Mouse (Mus musculus) CH12.LX (cell line): ENCODE measurements around the gene Fam124b. TPM values are rescaled to one million over a fixed set of nuclear protein-coding genes. Genes with fewer than 3 reads are reported as not detected.

ENCODE experiments used
- DNase-seq: peaks from one replicate; pipeline ENCODE4 v3.0.0-alpha.2; 2013; ENCODE audit errors: extremely low read depth
- H3K27ac ChIP-seq: 2 replicates; pipeline ENCODE4 v1.5.1; 2012; ENCODE audit warnings: low read depth, mild to moderate bottlenecking, control low read depth, moderate library complexity; ENCODE audit not compliant: insufficient read depth
- H3K27me3 ChIP-seq: replicated peaks from 2 replicates; pipeline ENCODE3; 2012; ENCODE audit warnings: inconsistent platforms
- H3K36me3 ChIP-seq, 2 experiments: replicated peaks in 1 of 2; 2 replicates each; pipeline versions ENCODE3 to v1.6.1; 2012; ENCODE audit warnings: inconsistent platforms in 1 of 2, low read length in 1 of 2, mild to moderate bottlenecking in 1 of 2, mixed read lengths in 1 of 2, moderate library complexity in 1 of 2; ENCODE audit not compliant: control insufficient read depth in 1 of 2, insufficient read depth in 1 of 2
- H3K4me1 ChIP-seq, 2 experiments: 2 replicates each; pipeline ENCODE4 v1.6.1; 2012; ENCODE audit warnings: inconsistent platforms in 1 of 2, moderate library complexity in 1 of 2; ENCODE audit not compliant: insufficient read depth in 2 of 2, control insufficient read depth in 1 of 2
- H3K4me2 ChIP-seq: 2 replicates; pipeline ENCODE4 v1.6.1; 2012; ENCODE audit warnings: low read depth, mild to moderate bottlenecking, control low read depth; ENCODE audit not compliant: poor library complexity, insufficient read depth, severe bottlenecking
- H3K4me3 ChIP-seq, 3 experiments: fragments of 150-350 bp in 1 of 3; sonication (generic) in 1 of 3; replicated peaks in 1 of 3; 2 replicates each; pipeline versions ENCODE3 to v1.5.1; 2011 to 2012; ENCODE audit warnings: low read depth in 2 of 3, low read length in 2 of 3, mild to moderate bottlenecking in 2 of 3, moderate library complexity in 2 of 3, control low read depth in 1 of 3, improper control_type of control experiment in 1 of 3, inconsistent platforms in 1 of 3, mixed read lengths in 1 of 3; ENCODE audit not compliant: poor library complexity in 1 of 3
- H3K79me2 ChIP-seq: replicated peaks from 2 replicates; pipeline ENCODE4 v1.6.1; 2012; ENCODE audit warnings: mild to moderate bottlenecking, moderate library complexity; ENCODE audit not compliant: control insufficient read depth, poor library complexity, insufficient read depth, severe bottlenecking; ENCODE audit errors: extremely low read depth
- H3K9ac ChIP-seq: 2 replicates; pipeline ENCODE4 v1.6.1; 2012; ENCODE audit warnings: low read depth, mild to moderate bottlenecking, control low read depth, moderate library complexity; ENCODE audit not compliant: insufficient read depth
- H3K9me3 ChIP-seq: replicated peaks from 2 replicates; pipeline ENCODE3; 2012; ENCODE audit warnings: low read length, inconsistent platforms, mixed read lengths
- BHLHE40 ChIP-seq: IDR thresholded peaks from 2 replicates; pipeline ENCODE4 v1.6.1; 2011; ENCODE audit warnings: mild to moderate bottlenecking, low read depth, low read length, improper control_type of control experiment
- CHD1 ChIP-seq: IDR thresholded peaks from 2 replicates; pipeline ENCODE4 v1.6.1; 2012; ENCODE audit warnings: low read depth, low read length, improper control_type of control experiment, inconsistent platforms
- CHD2 ChIP-seq: IDR thresholded peaks from 2 replicates; pipeline ENCODE4 v1.6.1; 2011; ENCODE audit warnings: low read length, improper control_type of control experiment
- CTCF ChIP-seq, 2 experiments: IDR thresholded peaks in 1 of 2; conservative IDR thresholded peaks in 1 of 2; 2 replicates each; pipeline ENCODE4 v1.5.1; 2011 to 2012; ENCODE audit warnings: low read depth in 2 of 2, low read length in 2 of 2, improper control_type of control experiment in 1 of 2, inconsistent platforms in 1 of 2, mild to moderate bottlenecking in 1 of 2, moderate library complexity in 1 of 2
- E2F4 ChIP-seq: IDR thresholded peaks from 2 replicates; pipeline ENCODE4 v1.6.1; 2011; ENCODE audit warnings: low read depth, low read length, improper control_type of control experiment; ENCODE audit not compliant: insufficient replicate concordance
- ELF1 ChIP-seq: IDR thresholded peaks from 2 replicates; pipeline ENCODE4 v1.6.1; 2014; ENCODE audit warnings: low read depth, mild to moderate bottlenecking, inconsistent platforms, low read length, improper control_type of control experiment
- EP300 ChIP-seq: IDR thresholded peaks from 2 replicates; pipeline ENCODE4 v1.6.1; 2011; ENCODE audit warnings: low read length, improper control_type of control experiment
- ETS1 ChIP-seq: conservative IDR thresholded peaks from 2 replicates; pipeline ENCODE4 v1.6.1; 2012; ENCODE audit warnings: low read depth, mild to moderate bottlenecking, inconsistent platforms, low read length, improper control_type of control experiment, moderate library complexity
- GABPA ChIP-seq: IDR thresholded peaks from 2 replicates; pipeline ENCODE4 v1.6.1; 2012; ENCODE audit warnings: low read depth, low read length, improper control_type of control experiment, inconsistent platforms; ENCODE audit not compliant: insufficient replicate concordance
- HCFC1 ChIP-seq: IDR thresholded peaks from 2 replicates; pipeline ENCODE4 v1.6.1; 2012; ENCODE audit warnings: low read depth, mild to moderate bottlenecking, inconsistent platforms, low read length, improper control_type of control experiment
- IRF4 ChIP-seq: IDR thresholded peaks from 2 replicates; pipeline ENCODE4 v1.6.1; 2014; ENCODE audit warnings: low read depth, mild to moderate bottlenecking, inconsistent platforms, low read length, improper control_type of control experiment
- JUND ChIP-seq: conservative IDR thresholded peaks from 2 replicates; pipeline ENCODE4 v1.6.1; 2011; ENCODE audit warnings: low read depth, low read length, improper control_type of control experiment
- KAT2A ChIP-seq: IDR thresholded peaks from 2 replicates; pipeline ENCODE4 v1.6.1; 2012; ENCODE audit warnings: low read length, improper control_type of control experiment, inconsistent platforms; ENCODE audit not compliant: insufficient replicate concordance
- MAFK ChIP-seq: IDR thresholded peaks from 2 replicates; pipeline ENCODE4 v1.6.1; 2011; ENCODE audit warnings: low read length, improper control_type of control experiment; ENCODE audit not compliant: insufficient replicate concordance
- MAX ChIP-seq: IDR thresholded peaks from 2 replicates; pipeline ENCODE4 v1.6.1; 2011; ENCODE audit warnings: low read length, improper control_type of control experiment
- MAZ ChIP-seq: IDR thresholded peaks from 2 replicates; pipeline ENCODE4 v1.6.1; 2012; ENCODE audit warnings: low read depth, mild to moderate bottlenecking, inconsistent platforms, low read length, improper control_type of control experiment, moderate library complexity
- MEF2A ChIP-seq: IDR thresholded peaks from 2 replicates; pipeline ENCODE4 v1.6.1; 2014; ENCODE audit warnings: low read depth, mild to moderate bottlenecking, inconsistent platforms, low read length, improper control_type of control experiment, borderline replicate concordance
- MXI1 ChIP-seq: IDR thresholded peaks from 2 replicates; pipeline ENCODE4 v1.6.1; 2011; ENCODE audit warnings: mild to moderate bottlenecking, low read depth, low read length, improper control_type of control experiment
- MYC ChIP-seq: IDR thresholded peaks from 2 replicates; pipeline ENCODE4 v1.6.1; 2011; ENCODE audit warnings: low read depth, mild to moderate bottlenecking, improper control_type of control experiment, low read length
- NELFE ChIP-seq: IDR thresholded peaks from 2 replicates; pipeline ENCODE4 v1.6.1; 2011; ENCODE audit warnings: low read depth, low read length, improper control_type of control experiment
- NRF1 ChIP-seq: IDR thresholded peaks from 2 replicates; pipeline ENCODE4 v1.6.1; 2014; ENCODE audit warnings: low read depth, mild to moderate bottlenecking, inconsistent platforms, low read length, improper control_type of control experiment, moderate library complexity
- PAX5 ChIP-seq: IDR thresholded peaks from 2 replicates; pipeline ENCODE4 v1.6.1; 2012; ENCODE audit warnings: low read length, inconsistent platforms, mixed read lengths
- POLR2A ChIP-seq: IDR thresholded peaks from 2 replicates; pipeline ENCODE4 v1.6.1; 2011; ENCODE audit warnings: low read depth, mild to moderate bottlenecking, improper control_type of control experiment, low read length
- POLR2AphosphoS2 ChIP-seq: IDR thresholded peaks from 2 replicates; pipeline ENCODE4 v1.6.1; 2011; ENCODE audit warnings: low read depth, low read length, improper control_type of control experiment
- RAD21 ChIP-seq: IDR thresholded peaks from 2 replicates; pipeline ENCODE4 v1.6.1; 2011; ENCODE audit warnings: low read depth, mild to moderate bottlenecking, low read length, improper control_type of control experiment, moderate library complexity
- RCOR1 ChIP-seq: conservative IDR thresholded peaks from 2 replicates; pipeline ENCODE4 v1.6.1; 2012; ENCODE audit warnings: low read depth, mild to moderate bottlenecking, inconsistent platforms, low read length, improper control_type of control experiment
- SIN3A ChIP-seq: IDR thresholded peaks from 2 replicates; pipeline ENCODE4 v1.6.1; 2012; ENCODE audit warnings: low read length, improper control_type of control experiment, inconsistent platforms
- TBP ChIP-seq: conservative IDR thresholded peaks from 2 replicates; pipeline ENCODE4 v1.6.1; 2011; ENCODE audit warnings: low read depth, low read length, improper control_type of control experiment
- UBTF ChIP-seq: IDR thresholded peaks from 2 replicates; pipeline ENCODE4 v1.6.1; 2012; ENCODE audit warnings: low read depth, mild to moderate bottlenecking, inconsistent platforms, low read length, improper control_type of control experiment, moderate library complexity
- USF1 ChIP-seq: IDR thresholded peaks from 2 replicates; pipeline ENCODE4 v1.6.1; 2014; ENCODE audit warnings: low read depth, mild to moderate bottlenecking, inconsistent platforms, low read length, improper control_type of control experiment
- USF2 ChIP-seq: conservative IDR thresholded peaks from 2 replicates; pipeline ENCODE4 v1.6.1; 2011; ENCODE audit warnings: low read depth, low read length, improper control_type of control experiment
- ZC3H11A ChIP-seq: IDR thresholded peaks from 2 replicates; pipeline ENCODE4 v1.6.1; 2012; ENCODE audit warnings: low read depth, mild to moderate bottlenecking, inconsistent platforms, low read length, improper control_type of control experiment
- ZKSCAN1 ChIP-seq: IDR thresholded peaks from 2 replicates; pipeline ENCODE4 v1.6.1; 2012; ENCODE audit warnings: low read depth, inconsistent platforms, low read length, improper control_type of control experiment, borderline replicate concordance
- ZMIZ1 ChIP-seq: IDR thresholded peaks from 2 replicates; pipeline ENCODE4 v1.6.1; 2012; ENCODE audit warnings: low read depth, mild to moderate bottlenecking, inconsistent platforms, low read length, improper control_type of control experiment
- ZNF384 ChIP-seq: IDR thresholded peaks from 2 replicates; pipeline ENCODE4 v1.6.1; 2012; ENCODE audit warnings: low read depth, low read length, improper control_type of control experiment, inconsistent platforms
- dilution Hi-C: fragments of 300-500 bp; cut with MboI; formaldehyde crosslinking; loops from 2 replicates; pipeline ENCODE4 v1.14.3; 2020; ENCODE audit warnings: low sequenced_read_pairs; ENCODE audit not compliant: extremely low pct_unique_long_range_greater_than_20kb, extremely low pct_ligation_motif_present
- in situ Hi-C: fragments of 300-500 bp; cut with MboI; formaldehyde crosslinking; loops from 3 replicates; pipeline ENCODE4 v1.14.3; 2019; ENCODE audit warnings: low sequenced_read_pairs, low pct_ligation_motif_present, low pct_unique_long_range_greater_than_20kb, mixed read lengths
- polyA plus RNA-seq: library from polyadenylated mRNA; unstranded; fragments of >175 nt; gene quantifications from 2 replicates; pipeline ENCODE4 v1.2.1, GENCODE M21; 2012; ENCODE audit warnings: low read depth; ENCODE audit not compliant: insufficient read length
- total RNA-seq, 2 experiments: library from RNA; depleted of rRNA; stranded (reverse); fragments of 300-350 nt in 1 of 2; fragments of >200 nt in 1 of 2; gene quantifications; 2 replicates each; pipeline ENCODE4 v1.2.3; 2012 to 2014

Fam124b gene
- total and polyA plus RNA-seq, 3 experiments = 1.7 to 4.9 (median 3.4) TPM

GRCm38 (mm10) chr1:80221151-80221550, 2.9 kb upstream of the Fam124b start (continued):
- peak; percentile 92 for TF ChIP-seq MEF2A
- 0 out of 2 replicates have a peak, but pooled peaks have one; percentile 30 for TF ChIP-seq CHD2
- no peak for TF ChIP-seq NELFE
- no peak for TF ChIP-seq ZMIZ1
- TF ChIP-seq ZC3H11A = no peak
- no peak for TF ChIP-seq E2F4
- TF ChIP-seq MAX = no peak
- TF ChIP-seq CTCF (conservative IDR thresholded peaks at IDR 0.05 in 1 of 2, IDR thresholded peaks at IDR 0.05 in 1 of 2; ENCODE audit: low read depth in 2 of 2, low read length in 2 of 2) = no peak
- 0 out of 2 replicates have a peak, but pooled peaks have one; percentile 32 for TF ChIP-seq MAZ
- TF ChIP-seq MAFK = peak; percentile 96
- TF ChIP-seq UBTF = no peak
- no peak for TF ChIP-seq MXI1
- no peak for TF ChIP-seq POLR2A
- TF ChIP-seq ETS1 = peak; percentile 78
- TF ChIP-seq ELF1 = no peak
- no peak for TF ChIP-seq USF2
- TF ChIP-seq, all 38 proteins: peak for 12

GRCm38 (mm10) chr1:80213826-80214225, 4.4 kb downstream of the Fam124b start:
- H3K4me1 ChIP-seq = peaks cover 15 to 47% of the 10 kb centered on the region in 2 experiments
- peak overlapping the region; percentile 98 for H3K4me2 ChIP-seq
- dilution Hi-C loops (no loop called here), in situ Hi-C loops (no loop called here)
- H3K79me2 ChIP-seq = peaks cover 31% of the 10 kb centered on the region
- peak overlapping the region; percentile 44; the same call in 1 of the 2 replicates for H3K27ac ChIP-seq
- DNase-seq = peak; percentile 90
- H3K4me3 ChIP-seq = peak overlapping the region; percentile 67 to 79 (median 78)
- H3K27me3 ChIP-seq = no peaks in the 10 kb centered on the region
- H3K9ac ChIP-seq = peak overlapping the region; percentile 68
- H3K36me3 ChIP-seq = peaks cover 0 to 6% of the 10 kb centered on the region in 2 experiments
- no peaks in the 10 kb centered on the region for H3K9me3 ChIP-seq
- TF ChIP-seq SIN3A (peak; percentile 68; the same call in 1 of the 2 replicates), NRF1 (no peak), BHLHE40 (no peak; the same call in 1 of the 2 replicates), ELF1 (peak; percentile 63), POLR2A (peak; percentile 44; the same call in 1 of the 2 replicates), CHD2 (no peak), TBP (peak; percentile 78; the same call in 1 of the 2 replicates), MAZ (no peak), ZKSCAN1 (no peak), E2F4 (no peak), PAX5 (no peak), POLR2AphosphoS2 (no peak), USF1 (no peak), NELFE (peak; percentile 71), HCFC1 (peak; percentile 46; the same call in 1 of the 2 replicates), ZMIZ1 (peak; percentile 64; the same call in 1 of the 2 replicates), ZNF384 (no peak), USF2 (no peak), KAT2A (0 out of 2 replicates have a peak, but pooled peaks have one; percentile 31), MYC (no peak; the same call in 1 of the 2 replicates), GABPA (no peak), UBTF (no peak), JUND (no peak), ETS1 (peak; percentile 62; the same call in 1 of the 2 replicates), MEF2A (peak; percentile 41; the same call in 1 of the 2 replicates), MXI1 (no peak; the same call in 1 of the 2 replicates), IRF4 (peak; percentile 81), RCOR1 (no peak), RAD21 (peak; percentile 2), CHD1 (no peak), CTCF (conservative IDR thresholded peaks at IDR 0.05 in 1 of 2, IDR thresholded peaks at IDR 0.05 in 1 of 2; ENCODE audit: low read depth in 2 of 2, low read length in 2 of 2) (no peak), EP300 (peak; percentile 59)
